Mouse (Mus musculus): ENCODE measurements at regions not wholly inside any gene's neighbourhood (a gene's known extent, or its start where the extent isn't known, plus 50 kb on each side); places are given as distances from the start of the nearest gene placed in this dataset.

GRCm38 (mm10) chr3:121902246-121902645, 50.1 kb upstream of the Arhgap29 start:
- Histone ChIP-seq H3K4me3 (no peak overlapping the region), H3K27ac (replicated peaks) (0 out of 2 replicates have a peak overlapping the region, but pooled peaks have one; percentile 21), H3K9me3 (no peaks in the 10 kb centered on the region), H3K27me3 (replicated peaks; ENCODE audit: low read depth, poor library complexity, severe bottlenecking) (0 out of 2 replicates have a peak, but pooled peaks cover 4% of the 10 kb centered on the region), H3K4me1 (peaks cover 35% of the 10 kb centered on the region), H3K36me3 (replicated peaks) (no peaks in the 10 kb centered on the region)
- WGBS = 90% methylated on average over 15 of the region's 15 CpGs
- no peak for DNase-seq (ENCODE audit: low spot score)

GRCm38 (mm10) chr3:121900429-121900844, 51.9 kb upstream of the Arhgap29 start:
- WGBS = 74% methylated on average over 8 of the region's 8 CpGs
- Histone ChIP-seq H3K4me3 (no peak overlapping the region), H3K9me3 (no peaks in the 10 kb centered on the region), H3K27me3 (replicated peaks; ENCODE audit: low read depth, poor library complexity, severe bottlenecking) (0 out of 2 replicates have a peak, but pooled peaks cover 4% of the 10 kb centered on the region), H3K4me1 (peaks cover 26% of the 10 kb centered on the region), H3K36me3 (replicated peaks) (no peaks in the 10 kb centered on the region), H3K27ac (replicated peaks) (no peak overlapping the region)
- no peak for DNase-seq (ENCODE audit: low spot score)

- no peak overlapping the region for H3K4me3 ChIP-seq
- no peak overlapping the region for H3K27ac ChIP-seq (replicated peaks)
- DNase-seq (ENCODE audit: low spot score) = peak; percentile 21
- H3K4me1 ChIP-seq = peaks cover 15% of the 10 kb centered on the region
- H3K27me3 ChIP-seq (replicated peaks; ENCODE audit: low read depth, poor library complexity, severe bottlenecking) = no peaks in the 10 kb centered on the region
- 81% methylated on average over 14 of the region's 14 CpGs for WGBS
- no peaks in the 10 kb centered on the region for H3K9me3 ChIP-seq
- no peaks in the 10 kb centered on the region for H3K36me3 ChIP-seq (replicated peaks)
These were observed 54.3 kb upstream of the Arhgap29 start for GRCm38 (mm10) chr3:121897821-121898574.

- WGBS = 81% methylated on average over 7 of the region's 7 CpGs
- DNase-seq (ENCODE audit: low spot score) = no peak
These were observed 58.7 kb upstream of the Arhgap29 start for GRCm38 (mm10) chr3:121893606-121894005.

GRCm38 (mm10) chr3:121892675-121893074, 59.7 kb upstream of the Arhgap29 start:
- H3K36me3 ChIP-seq (replicated peaks) = no peaks in the 10 kb centered on the region
- DNase-seq (ENCODE audit: low spot score) = no peak
- WGBS = 94% methylated on average over 3 of the region's 3 CpGs

More at GRCm38 (mm10) chr3:121893606-121894005, 58.7 kb upstream of the Arhgap29 start:
- H3K27me3 ChIP-seq (replicated peaks; ENCODE audit: low read depth, poor library complexity, severe bottlenecking) = peaks cover 3% of the 10 kb centered on the region
- no peak overlapping the region for H3K27ac ChIP-seq (replicated peaks)
- peaks cover 27% of the 10 kb centered on the region for H3K4me1 ChIP-seq
- no peaks in the 10 kb centered on the region for H3K9me3 ChIP-seq
- no peak overlapping the region for H3K4me3 ChIP-seq
- no peaks in the 10 kb centered on the region for H3K36me3 ChIP-seq (replicated peaks)

GRCm38 (mm10) chr3:121891338-121891737, 61.0 kb upstream of the Arhgap29 start:
- no peaks in the 10 kb centered on the region for H3K9me3 ChIP-seq
- H3K27me3 ChIP-seq (replicated peaks; ENCODE audit: low read depth, poor library complexity, severe bottlenecking) = peaks cover 15% of the 10 kb centered on the region
- WGBS = 51% methylated on average over 9 of the region's 9 CpGs
- H3K4me3 ChIP-seq = no peak overlapping the region
- DNase-seq (ENCODE audit: low spot score) = peak; percentile 20
- H3K27ac ChIP-seq (replicated peaks) = no peak overlapping the region
- peaks cover 40% of the 10 kb centered on the region for H3K4me1 ChIP-seq
- no peaks in the 10 kb centered on the region for H3K36me3 ChIP-seq (replicated peaks)

More at GRCm38 (mm10) chr3:121892675-121893074, 59.7 kb upstream of the Arhgap29 start:
- H3K27ac ChIP-seq (replicated peaks) = no peak overlapping the region
- peaks cover 32% of the 10 kb centered on the region for H3K4me1 ChIP-seq
- H3K4me3 ChIP-seq = no peak overlapping the region
- no peaks in the 10 kb centered on the region for H3K9me3 ChIP-seq
- H3K27me3 ChIP-seq (replicated peaks; ENCODE audit: low read depth, poor library complexity, severe bottlenecking) = peaks cover 11% of the 10 kb centered on the region

GRCm38 (mm10) chr3:121890563-121890962, 61.8 kb upstream of the Arhgap29 start:
- Histone ChIP-seq H3K27ac (replicated peaks) (peak overlapping the region; percentile 48), H3K36me3 (replicated peaks) (no peaks in the 10 kb centered on the region), H3K27me3 (replicated peaks; ENCODE audit: low read depth, poor library complexity, severe bottlenecking) (peaks cover 22% of the 10 kb centered on the region), H3K4me1 (peaks cover 48% of the 10 kb centered on the region), H3K4me3 (no peak overlapping the region), H3K9me3 (no peaks in the 10 kb centered on the region)
- WGBS = 33% methylated on average over 5 of the region's 5 CpGs
- peak; percentile 20 for DNase-seq (ENCODE audit: low spot score)

- 14% methylated on average over 15 of the region's 15 CpGs for WGBS
- Histone ChIP-seq H3K36me3 (replicated peaks) (no peaks in the 10 kb centered on the region), H3K27me3 (replicated peaks; ENCODE audit: low read depth, poor library complexity, severe bottlenecking) (peaks cover 28% of the 10 kb centered on the region), H3K4me3 (peak overlapping the region; percentile 37; the same call in 1 of the 2 replicates), H3K9me3 (no peaks in the 10 kb centered on the region), H3K27ac (replicated peaks) (no peak overlapping the region), H3K4me1 (peaks cover 53% of the 10 kb centered on the region)
- peak; percentile 35 for DNase-seq (ENCODE audit: low spot score)
These were observed 65.3 kb upstream of the Arhgap29 start for GRCm38 (mm10) chr3:121886870-121887605.

- H3K36me3 ChIP-seq (replicated peaks) = no peaks in the 10 kb centered on the region
- no peaks in the 10 kb centered on the region for H3K9me3 ChIP-seq
- 38% methylated on average over 10 of the region's 10 CpGs for WGBS
- peaks cover 28% of the 10 kb centered on the region for H3K27me3 ChIP-seq (replicated peaks; ENCODE audit: low read depth, poor library complexity, severe bottlenecking)
- peaks cover 50% of the 10 kb centered on the region for H3K4me1 ChIP-seq
- H3K27ac ChIP-seq (replicated peaks) = no peak overlapping the region
- DNase-seq (ENCODE audit: low spot score) = peak; percentile 17
- no peak overlapping the region for H3K4me3 ChIP-seq
These were observed 66.0 kb upstream of the Arhgap29 start for GRCm38 (mm10) chr3:121886309-121886708.

- Histone ChIP-seq H3K9me3 (no peaks in the 10 kb centered on the region), H3K27ac (replicated peaks) (no peak overlapping the region), H3K4me1 (peaks cover 42% of the 10 kb centered on the region), H3K4me3 (no peak overlapping the region), H3K36me3 (replicated peaks) (no peaks in the 10 kb centered on the region), H3K27me3 (replicated peaks; ENCODE audit: low read depth, poor library complexity, severe bottlenecking) (peaks cover 28% of the 10 kb centered on the region)
- WGBS = 11% methylated on average over 10 of the region's 10 CpGs
- no peak for DNase-seq (ENCODE audit: low spot score)
These were observed 66.8 kb upstream of the Arhgap29 start for GRCm38 (mm10) chr3:121885265-121886178.

GRCm38 (mm10) chr3:121884328-121885248, 67.8 kb upstream of the Arhgap29 start:
- Histone ChIP-seq H3K9me3 (no peaks in the 10 kb centered on the region), H3K4me3 (no peak overlapping the region), H3K27me3 (replicated peaks; ENCODE audit: low read depth, poor library complexity, severe bottlenecking) (peaks cover 28% of the 10 kb centered on the region), H3K27ac (replicated peaks) (no peak overlapping the region), H3K4me1 (peaks cover 39% of the 10 kb centered on the region), H3K36me3 (replicated peaks) (no peaks in the 10 kb centered on the region)
- DNase-seq (ENCODE audit: low spot score) = peak; percentile 81
- 24% methylated on average over 18 of the region's 18 CpGs for WGBS

All from embryonic facial prominence, embryonic 10.5 days (tissue).